Mouse (Mus musculus) urinary bladder, postnatal 36 days (tissue): Measurements from ENCODE around the gene Itgae.

Experiments
- DNase-seq, 2 experiments: peaks; one replicate each; pipeline ENCODE4 v3.0.0; 2022; ENCODE audit warnings: low spot score in 2 of 2, mixed read lengths in 1 of 2

Gene Itgae

DNA sequence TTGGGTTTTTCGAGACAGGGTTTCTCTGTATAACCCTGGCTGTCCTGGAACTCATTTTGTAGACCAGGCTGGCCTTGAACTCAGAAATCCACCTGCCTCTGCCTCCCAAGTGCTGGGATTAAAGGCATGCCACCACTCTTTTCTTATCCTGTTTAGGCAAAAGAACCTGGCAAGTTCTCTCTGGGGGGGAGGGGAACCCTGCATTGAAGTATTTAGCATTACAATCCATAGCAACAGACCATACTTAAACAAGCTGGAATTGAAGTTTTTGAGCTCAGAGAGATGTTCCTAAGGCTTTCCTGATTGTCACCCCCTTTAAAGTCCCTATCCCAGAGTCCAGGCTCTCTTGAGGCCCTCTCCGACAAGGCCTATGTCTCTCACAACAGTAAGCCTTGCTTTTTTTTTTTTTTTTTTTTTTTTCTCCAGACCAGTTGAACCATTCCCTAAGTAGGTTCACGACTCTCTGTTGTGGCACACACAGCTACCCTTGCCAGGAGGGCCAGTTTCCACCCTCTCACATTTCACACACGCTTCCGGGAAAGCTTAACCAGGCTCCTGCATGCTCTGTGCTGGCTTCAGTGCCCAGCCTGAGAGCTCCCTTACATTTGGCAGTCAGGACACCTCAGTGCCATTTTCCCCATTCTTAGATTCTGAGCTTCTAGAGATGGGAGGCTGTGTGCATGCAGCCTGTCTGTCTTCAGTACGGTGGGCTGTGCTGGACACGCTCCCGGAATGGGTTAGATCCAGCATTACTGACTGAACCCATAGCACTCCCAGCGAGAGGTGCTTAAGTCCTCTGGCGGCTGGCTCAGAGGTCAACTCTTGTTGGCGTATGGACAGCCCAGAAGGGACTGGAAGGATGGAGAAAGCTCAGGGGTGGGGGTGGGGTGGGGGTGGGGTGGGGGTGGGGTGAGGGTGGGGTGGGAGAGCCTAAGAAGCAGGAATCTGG is 55.9 kb downstream of the Itgae start:
- no peak for DNase-seq

DNA sequence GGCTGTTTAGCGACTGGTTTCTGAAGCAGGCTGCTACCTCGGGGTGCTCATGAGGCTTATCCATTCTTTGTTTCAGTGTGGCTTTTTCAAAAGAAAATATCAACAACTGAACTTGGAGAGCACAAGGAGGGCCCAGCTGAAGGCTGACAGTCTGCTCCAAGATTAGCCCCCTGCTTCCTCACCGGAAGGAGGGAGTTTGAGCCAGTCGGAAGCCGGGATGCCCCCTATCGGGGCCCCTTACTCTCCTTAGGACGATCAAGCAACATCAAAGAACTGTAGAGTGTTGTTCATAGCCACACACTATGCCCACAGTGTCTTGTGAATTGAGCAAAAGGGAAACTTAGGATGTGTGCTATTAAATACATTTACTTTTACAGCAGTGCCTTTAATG is 56.6 kb downstream of the Itgae start:
- DNase-seq = no peak

DNA sequence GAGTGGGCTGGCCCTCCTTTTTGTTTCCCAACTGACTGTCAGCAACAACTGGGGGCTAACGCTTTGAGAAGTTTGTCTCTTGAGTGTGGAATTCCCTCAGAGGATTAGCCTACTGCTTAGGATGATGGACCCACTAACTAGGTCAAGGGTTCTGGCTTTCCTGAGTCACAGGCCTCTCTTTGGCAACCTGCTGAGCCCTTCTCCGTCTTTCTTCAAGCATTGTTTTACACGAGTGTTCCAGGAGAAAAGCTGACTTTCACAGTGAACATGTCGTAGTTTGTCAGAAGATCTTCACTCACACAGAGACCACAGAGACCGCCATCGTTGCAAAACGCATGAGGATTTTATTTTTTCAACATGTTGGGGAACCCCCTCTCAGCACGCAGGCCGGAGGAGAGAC is 57.8 kb downstream of the Itgae start:
- DNase-seq = no peak

DNA sequence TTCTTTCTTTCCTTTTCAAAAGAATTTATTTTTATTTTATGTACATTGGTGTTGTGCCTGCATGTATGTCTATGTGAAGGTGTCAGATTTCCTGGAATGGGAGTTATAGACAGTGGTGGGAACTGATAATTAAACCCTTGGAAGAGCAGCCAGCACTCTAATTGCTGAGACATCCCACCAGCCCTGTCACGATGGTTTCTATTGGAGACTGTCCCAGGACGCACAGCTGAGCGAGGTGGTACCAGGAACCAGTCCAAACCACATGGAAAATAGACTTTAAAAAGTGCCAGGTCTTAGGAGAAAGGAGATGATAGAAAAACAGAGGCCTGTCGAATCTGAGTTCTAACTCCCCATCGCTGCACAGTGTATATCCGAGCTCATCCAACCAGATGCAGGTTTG is 64.7 kb downstream of the Itgae start:
- DNase-seq = no peak

DNA sequence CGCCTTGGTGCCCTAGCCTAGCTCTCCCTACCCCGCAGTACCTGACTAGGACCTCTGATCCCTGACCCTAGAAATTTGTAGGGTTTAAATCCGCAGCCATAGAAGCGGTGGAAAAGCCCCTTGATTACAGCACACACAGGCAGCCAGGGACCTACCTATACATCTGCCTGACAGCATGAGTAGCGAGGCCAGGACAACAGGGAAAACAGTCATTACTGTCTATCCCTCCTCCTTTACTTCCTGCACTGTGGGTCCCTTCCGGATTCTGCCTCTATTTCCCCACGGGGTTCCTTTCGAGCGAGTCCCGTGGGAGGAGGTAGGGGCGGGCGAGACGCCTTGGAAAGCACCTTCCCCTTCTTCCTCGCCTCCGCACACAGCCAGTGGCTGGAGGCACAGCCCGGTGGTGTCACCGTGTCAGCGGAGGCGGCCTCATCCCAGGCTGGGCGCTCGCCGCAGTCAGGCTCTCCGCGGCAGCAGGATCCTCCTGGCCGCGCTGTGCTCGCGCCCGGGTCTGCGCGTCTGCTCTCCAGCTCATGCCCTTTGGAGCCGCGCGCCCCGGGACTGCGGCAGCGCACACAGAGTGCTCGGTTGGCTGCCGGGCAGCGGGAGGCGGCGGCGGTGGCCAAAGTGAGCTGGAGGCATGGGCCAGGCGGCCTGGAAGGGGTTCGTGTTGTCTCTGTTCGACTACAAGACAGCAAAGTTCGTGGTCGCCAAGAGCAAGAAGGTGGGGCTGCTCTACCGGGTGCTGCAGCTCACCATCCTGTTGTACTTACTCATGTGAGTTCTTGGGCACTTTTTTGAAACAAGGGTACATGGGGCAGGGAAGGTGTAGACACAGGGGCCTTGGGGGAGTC is 69.8 kb downstream of the Itgae start, which contains the start of gene P2rx5:
P2rx5 (plus strand) TSS at position 465 of the 854 bp plus-strand sequence.
- DNase-seq = no peak

DNA sequence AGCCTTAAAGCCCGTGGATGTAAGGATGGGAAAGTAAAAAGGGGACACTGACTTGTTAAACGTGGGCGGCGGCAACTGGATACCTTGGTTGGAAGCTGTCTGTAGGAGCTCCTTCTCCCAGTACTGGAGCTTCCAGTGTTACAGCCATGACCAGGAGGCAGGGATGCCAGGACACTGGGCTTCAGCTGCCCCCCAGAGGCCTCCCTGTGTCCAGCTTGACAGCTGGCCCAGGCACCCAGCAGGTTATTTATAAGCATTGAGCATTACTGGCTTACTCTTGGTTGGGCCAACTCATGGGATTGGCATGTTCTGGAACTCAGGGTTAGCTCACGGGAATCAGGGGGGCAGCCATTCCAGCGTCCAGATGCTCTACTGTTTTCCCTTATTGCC is 70.4 kb downstream of the Itgae start:
- DNase-seq = no peak

DNA sequence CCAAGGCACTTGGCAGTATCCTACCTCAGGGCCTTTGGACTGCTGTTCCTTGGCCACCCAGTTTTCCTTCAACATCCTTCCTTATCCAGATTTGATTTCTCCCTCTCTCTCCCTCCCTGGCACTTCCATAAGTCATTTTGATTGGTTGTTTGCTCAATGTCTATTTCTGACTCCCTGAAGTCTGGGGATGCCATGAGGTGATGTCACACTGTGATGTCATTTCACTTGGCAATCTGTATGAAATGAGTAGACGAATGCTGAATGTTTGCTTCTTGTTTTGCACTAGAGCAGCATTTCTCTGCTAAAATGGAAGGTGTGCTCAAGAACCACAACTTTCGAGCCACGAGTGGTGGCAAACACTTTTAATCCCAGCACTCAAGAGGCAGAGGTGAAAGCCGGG is 71.2 kb downstream of the Itgae start:
- DNase-seq = no peak

DNA sequence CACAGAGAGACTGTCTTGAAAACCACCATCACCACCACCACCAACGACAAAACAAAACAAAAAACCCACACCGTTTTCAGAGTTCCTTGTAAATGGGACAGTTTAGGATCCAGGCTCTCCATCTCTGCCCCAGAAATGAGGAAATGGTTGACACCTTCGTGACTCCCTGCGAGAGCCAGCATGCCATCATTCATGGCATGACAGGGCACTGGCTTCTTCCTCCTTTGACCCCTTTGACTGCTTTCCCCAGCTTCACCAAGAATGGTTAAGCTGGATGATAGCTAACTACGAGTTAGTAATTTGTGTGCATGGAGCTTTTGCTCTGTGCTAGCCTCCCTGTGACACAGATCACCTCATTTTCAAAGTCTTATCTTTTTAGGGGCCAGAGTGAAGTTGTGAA is 71.9 kb downstream of the Itgae start:
- no peak for DNase-seq

DNA sequence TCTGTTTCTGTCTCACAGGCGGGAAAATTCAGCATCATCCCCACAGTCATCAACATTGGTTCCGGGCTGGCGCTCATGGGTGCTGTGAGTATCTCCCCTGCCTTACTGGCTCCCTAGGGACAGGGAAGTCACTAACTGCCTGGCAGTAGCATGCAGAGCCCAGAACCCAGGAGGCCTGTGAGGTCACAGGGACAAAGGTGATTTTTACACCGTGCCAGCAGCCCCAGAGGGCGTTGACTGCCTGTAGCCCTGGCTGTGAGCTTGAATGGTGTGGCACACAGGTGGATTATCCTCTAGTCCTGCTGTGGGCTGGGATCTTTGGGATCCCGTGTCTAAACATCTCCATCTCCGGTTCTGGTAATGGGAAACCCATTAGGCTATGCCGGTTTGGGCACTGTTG is 77.7 kb downstream of the Itgae start:
- no peak for DNase-seq

DNA sequence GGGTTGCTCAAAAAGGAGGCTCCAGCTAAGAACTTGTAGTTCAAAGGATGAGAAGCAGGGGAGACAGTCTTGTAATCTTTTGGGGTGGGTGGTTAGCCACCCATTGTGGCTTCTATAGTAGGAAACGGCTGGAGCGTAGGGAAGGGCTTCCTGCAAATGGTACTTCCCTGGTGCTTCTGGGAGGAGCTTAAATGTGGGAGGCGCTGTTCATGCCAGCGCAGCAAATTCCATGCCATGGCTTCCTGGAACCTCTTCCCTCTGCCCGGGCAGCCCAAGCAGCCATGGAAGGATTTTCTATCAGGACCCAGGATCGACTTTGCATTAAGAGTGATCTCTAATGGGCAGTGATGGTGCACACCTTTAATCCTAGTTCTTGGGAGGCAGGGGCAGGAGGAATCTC is 78.2 kb downstream of the Itgae start:
- DNase-seq = no peak

DNA sequence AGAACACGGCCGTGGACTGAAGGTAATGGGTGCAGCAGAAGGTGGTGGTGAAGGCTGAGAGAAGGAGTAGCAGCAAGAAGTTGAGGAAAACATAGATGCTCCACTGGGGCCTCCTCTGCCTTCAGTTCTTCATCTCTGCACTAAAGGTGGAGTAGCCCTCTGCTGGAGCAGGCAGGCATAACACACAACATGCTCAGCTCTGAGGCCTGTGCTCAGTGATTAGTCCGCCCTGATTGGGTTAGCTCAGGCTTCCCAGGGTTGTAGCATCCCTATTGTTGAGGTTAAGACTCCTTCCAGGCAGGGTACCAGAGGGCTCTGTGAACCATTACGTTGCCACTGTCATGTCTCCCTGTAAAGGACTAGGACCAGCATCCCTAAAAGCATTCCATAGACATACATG is 78.8 kb downstream of the Itgae start:
- DNase-seq = peak in 1 of 2 experiments; percentile 51

DNA sequence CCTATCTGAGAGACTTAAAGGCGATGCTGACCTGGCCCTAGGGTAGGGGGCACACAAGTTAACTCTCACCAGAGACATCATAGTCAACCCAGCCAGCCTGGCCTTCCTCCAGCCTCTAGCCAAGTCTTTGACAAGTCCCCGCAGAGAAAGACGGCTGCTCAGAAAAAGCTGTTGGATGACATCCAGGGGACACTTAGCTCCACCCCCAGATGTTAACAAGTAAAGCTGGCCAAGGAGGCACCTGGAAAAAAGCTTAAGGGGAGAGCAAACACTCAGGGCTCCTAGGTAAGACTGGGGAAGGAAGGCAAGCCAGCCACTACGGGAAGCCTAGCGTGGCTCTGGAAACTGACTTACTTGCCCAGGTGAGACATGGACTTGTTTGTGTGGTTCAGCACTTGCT is 81.8 kb downstream of the Itgae start:
- peak in 1 of 2 experiments; percentile 62 for DNase-seq

DNA sequence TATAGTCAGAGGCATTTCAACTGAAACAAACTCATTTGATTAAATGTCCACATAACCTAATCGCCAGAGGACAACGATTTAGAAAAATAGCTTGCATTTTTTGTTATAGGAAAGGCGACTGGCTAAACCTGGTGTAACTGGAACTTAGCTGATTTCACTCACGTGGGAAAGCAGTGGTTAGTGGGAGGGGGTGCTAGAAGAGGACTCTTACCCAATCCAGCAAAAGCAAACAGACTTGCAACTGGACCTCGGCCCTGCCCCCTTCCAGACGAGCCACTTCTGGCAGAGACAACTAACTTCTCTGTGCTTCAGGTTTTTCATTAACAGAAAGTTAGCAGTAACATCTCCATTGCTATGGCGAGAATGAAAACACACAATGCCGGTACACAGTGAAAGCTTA is 85.2 kb downstream of the Itgae start:
- DNase-seq = peak; percentile 35 to 60

DNA sequence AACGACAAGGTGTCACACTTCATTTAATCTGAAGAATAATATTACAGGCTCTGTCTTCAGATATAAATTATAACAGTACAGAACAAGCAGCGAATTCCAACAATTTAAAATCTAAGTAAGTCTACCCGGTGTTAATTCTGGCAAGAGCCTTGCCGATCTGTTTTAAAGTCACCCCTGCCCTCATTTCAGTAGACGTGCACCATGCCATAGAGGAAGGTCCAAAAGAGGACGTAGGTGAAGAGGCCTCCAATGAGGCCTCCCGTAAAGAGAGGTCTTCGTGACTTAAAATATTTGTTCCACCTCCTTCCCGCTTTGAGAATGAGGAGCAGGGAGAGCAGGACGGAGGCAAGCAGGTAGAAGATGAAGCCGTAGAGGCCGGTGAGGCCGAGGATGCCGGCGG is 85.8 kb downstream of the Itgae start:
- DNase-seq = no peak

DNA sequence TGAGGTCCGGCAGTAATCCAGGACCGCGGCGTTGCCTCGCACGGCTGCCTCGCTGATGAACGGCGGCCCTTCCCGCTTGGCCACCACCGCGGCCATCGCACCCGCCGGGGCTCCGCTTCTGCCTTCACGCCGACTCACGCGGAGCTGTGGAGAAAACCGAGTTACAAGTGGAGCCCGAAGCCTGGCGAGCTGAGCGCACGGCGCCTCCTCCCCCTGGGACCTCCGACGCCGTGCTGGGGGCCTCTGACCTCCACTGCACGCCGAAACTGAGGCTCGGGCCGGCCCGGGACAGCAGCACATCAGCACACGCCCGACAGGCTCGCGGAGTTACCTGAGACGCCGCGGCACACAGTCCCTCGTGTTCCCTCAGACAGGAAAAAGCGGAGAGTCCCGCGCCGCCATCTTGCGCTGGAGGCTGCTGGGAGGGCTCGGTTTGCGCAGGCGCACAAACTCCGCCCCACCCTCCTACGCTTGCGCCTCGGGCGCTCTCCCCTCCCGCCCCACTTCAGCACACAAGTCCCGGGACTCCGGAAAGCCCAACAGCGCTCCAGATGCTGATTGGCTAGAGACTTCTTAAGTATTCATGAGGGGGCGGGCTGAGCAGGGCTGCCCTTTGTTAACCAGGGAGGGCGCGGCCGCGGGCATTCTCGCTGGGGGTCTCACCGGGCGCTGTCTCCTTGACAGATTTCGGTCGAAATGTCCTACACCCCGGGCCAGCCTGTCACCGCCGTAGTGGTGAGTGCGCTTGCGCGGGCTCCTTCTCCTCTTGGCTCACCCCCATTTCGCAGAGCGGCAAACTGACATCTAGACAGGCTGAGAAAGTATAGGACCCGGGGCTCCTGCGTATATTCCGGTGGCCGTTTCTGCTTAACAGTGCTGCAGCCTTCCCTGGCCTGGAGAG is 86.5 kb downstream of the Itgae start, which contains the start of the genes Emc6 and Tax1bp3:
Emc6 (minus strand) TSS at position 430 of the 901 bp plus-strand sequence.
Tax1bp3 (plus strand) TSS at position 476 of the 901 bp plus-strand sequence.
- peak; percentile 90 to 95 for DNase-seq

DNA sequence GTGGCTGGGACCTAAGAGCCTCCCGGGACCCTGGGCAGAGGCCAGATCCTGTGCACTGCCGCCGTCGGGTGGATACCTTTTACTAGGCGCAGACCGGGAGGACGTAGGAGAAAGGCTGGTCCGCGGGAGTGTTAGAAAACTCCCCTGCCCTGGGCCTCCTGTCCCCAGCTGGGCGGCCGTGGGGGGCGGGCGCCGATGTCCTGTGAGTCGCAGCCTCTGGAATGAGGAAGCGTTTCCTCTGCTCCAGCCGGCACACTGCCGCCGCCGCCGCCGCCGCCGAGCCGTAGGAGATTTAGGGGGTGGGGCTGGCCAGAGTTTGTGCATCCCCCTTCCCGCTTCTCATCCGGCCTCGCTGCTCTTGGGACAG is 87.1 kb downstream of the Itgae start:
- peak; percentile 77 to 87 for DNase-seq

DNA sequence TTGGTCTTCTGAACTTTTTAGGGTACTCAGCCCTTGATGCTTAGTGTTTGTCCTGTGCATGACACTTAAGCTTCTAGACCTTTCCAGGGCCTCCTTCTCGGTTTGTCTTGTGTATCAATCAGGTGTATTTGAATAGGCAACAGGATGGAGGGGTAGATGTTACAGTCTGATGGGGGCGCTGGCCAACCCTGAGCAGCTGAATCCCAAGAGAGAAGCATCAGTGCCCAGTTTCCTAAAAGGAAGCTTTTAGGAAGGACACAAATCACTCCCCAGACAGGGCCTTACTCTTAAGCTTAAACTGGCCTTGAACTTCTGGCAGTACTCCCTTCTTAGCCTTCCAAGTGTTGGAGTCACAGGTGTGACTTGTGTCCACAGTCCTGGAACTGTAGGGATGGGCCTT is 87.5 kb downstream of the Itgae start:
- DNase-seq = no peak

DNA sequence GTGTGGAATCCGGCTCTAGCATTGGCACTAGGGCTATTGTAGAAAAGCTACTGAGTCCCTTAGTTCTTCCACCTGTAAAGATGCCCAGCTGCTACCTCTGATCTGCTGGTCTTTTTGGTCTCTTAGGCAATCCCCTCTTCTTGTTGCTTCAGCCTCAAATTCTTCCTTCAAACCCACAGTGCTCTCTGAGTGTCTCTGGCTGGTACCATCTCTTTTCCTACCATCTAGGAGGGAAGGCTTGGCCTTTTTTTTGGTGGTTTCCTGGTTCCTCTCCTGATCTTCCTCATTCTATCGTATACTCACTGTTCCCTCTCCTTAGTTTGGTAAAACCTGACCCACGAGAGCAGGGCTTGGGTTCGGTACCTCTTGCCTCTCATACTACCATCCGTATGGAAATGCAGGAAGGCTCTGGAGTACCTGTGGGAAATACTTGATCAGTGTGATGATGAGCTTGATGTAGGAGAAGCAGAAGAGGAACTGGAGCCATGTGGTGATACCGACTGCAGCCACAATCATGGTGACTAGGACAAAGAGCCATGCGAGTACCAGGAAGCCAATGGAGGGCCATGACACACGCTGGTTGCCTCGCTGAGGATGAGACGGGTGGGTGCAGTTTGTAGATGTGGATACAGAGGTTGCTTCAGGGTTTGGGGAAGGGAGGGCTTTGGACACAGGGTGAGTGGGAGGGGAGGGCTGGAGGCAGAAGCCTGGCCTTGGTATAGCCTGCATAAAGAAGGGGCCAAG is 95.7 kb downstream of the Itgae start:
- no peak for DNase-seq

DNA sequence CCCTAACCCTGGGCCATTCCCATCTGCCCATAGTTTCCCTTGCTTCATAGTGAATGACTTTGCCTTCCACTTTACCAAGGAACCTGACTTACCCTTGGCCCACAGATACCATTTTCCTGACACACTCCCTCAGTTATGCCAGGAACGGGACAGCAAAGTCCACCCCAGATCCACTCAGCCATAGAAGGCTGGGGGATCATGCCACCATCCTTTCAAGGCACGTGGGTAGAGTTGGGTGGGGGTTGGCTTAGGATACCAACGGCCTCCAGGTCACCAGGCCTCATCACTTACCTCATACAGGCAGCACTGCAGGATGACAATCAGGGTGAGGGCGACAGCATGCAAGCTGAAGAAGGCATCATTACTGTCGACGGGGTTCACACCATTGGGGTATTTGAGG is 96.8 kb downstream of the Itgae start:
- no peak for DNase-seq

DNA sequence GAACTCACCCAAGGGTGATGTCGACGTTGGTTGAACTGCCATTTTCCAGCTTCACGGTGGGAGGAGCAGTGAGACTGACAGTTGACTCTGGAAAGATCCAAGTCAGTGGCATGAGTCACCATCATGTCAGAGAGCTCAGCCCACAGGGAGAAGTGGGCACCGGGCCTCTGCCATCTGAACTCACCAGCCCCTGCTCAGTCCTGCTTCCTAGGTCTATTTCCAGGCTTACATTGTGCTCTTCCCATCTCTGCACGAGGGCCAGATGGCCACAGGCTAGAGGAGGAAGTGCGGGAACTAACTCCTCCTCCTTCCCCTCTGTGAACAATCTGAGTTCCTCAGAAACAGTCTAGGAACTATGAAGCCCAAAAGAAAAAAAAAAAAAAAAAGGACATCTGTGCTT is 102.7 kb downstream of the Itgae start:
- no peak for DNase-seq

DNA sequence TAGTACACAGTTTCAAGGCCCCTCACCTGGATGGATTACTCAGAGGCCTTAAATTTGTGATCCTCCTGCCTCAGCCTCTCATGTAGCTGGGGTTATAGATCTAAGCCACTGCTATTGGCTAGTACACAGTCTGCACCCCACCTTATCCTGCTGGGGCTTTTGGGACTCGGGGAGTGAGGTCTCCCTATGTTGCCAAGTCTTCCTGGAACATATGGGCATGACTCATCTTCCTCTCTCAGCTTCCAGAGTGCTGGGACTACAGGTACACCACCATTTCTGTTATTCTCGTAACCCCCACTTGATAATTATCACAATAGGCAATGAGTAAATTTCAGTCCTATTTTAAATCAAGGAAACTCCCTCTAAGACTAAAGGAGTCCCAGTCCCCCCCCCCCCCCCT is 104.1 kb downstream of the Itgae start:
- no peak for DNase-seq
